Mouse (Mus musculus): ENCODE results near the gene Cit. TPM values are rescaled to one million over a fixed set of nuclear protein-coding genes. Genes with fewer than 3 reads are reported as not detected.
A peak's percentile ranks its signal among the peaks of the same experiment; 100 is the strongest.

Gene Cit
- polyA plus RNA-seq, 1 experiment from 2014 or later: 47.4 TPM

DNA sequence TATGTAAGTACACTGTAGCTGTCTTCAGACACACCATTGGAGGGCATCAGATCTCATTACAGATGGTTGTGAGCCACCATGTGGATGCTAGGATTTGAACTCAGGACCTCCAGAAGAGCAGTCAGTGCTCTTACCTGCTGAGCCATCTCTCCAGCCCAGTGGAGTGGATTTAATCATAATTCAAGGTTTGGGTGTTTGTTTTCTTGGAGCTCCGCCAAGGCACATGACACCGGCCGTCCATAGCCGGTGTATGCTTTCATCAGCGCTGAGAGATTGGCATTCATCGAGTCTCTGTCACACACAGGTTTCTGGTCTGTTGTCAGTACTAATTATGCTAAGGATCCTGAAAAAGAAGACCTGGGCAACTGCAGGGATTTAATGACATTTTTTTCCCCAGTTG is 7.0 kb upstream of the Cit start:
- Histone ChIP-seq H3K27ac (no peak overlapping the region), H3K9ac (no peak overlapping the region), H3K4me2 (no peak overlapping the region), H3K27me3 (no peaks in the 10 kb centered on the region), H3K4me1 (no peaks in the 10 kb centered on the region), H3K4me3 (no peak overlapping the region), H3K9me3 (no peaks in the 10 kb centered on the region), H3K36me3 (no peaks in the 10 kb centered on the region)
- WGBS: 56% methylated on average over 6 of the region's 6 CpGs
- ATAC-seq (ENCODE audit: borderline replicate concordance, extremely low read depth, low FRiP score, low TSS enrichment): no peak

DNA sequence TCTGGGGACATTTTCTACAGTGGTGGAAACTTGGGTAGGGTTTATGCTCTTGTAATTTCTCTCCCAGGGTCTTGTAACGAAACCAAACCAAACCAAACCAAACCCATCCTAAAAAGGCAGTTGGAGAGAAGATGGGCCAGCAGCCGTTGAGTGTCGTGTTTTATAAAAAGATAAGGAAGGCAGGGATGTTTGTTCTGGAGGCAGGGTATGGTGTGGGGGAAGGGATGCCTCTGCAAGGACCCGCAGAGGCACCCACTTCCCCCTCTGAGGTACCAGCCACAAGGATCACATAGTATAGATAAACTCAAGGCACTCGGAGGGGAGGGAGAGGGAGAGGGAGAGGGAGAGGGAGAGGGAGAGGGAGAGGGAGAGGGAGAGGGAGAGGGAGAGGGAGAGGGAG is 4.6 kb upstream of the Cit start:
- H3K27ac ChIP-seq: no peak overlapping the region
- H3K9ac ChIP-seq: no peak overlapping the region
- no peak for ATAC-seq (ENCODE audit: borderline replicate concordance, extremely low read depth, low FRiP score, low TSS enrichment)
- H3K9me3 ChIP-seq: no peaks in the 10 kb centered on the region
- H3K4me1 ChIP-seq: peaks cover 5% of the 10 kb centered on the region
- H3K4me3 ChIP-seq: no peak overlapping the region
- no peaks in the 10 kb centered on the region for H3K36me3 ChIP-seq
- H3K27me3 ChIP-seq: no peaks in the 10 kb centered on the region
- H3K4me2 ChIP-seq: no peak overlapping the region
- 38% methylated on average over 5 of the region's 5 CpGs for WGBS

DNA sequence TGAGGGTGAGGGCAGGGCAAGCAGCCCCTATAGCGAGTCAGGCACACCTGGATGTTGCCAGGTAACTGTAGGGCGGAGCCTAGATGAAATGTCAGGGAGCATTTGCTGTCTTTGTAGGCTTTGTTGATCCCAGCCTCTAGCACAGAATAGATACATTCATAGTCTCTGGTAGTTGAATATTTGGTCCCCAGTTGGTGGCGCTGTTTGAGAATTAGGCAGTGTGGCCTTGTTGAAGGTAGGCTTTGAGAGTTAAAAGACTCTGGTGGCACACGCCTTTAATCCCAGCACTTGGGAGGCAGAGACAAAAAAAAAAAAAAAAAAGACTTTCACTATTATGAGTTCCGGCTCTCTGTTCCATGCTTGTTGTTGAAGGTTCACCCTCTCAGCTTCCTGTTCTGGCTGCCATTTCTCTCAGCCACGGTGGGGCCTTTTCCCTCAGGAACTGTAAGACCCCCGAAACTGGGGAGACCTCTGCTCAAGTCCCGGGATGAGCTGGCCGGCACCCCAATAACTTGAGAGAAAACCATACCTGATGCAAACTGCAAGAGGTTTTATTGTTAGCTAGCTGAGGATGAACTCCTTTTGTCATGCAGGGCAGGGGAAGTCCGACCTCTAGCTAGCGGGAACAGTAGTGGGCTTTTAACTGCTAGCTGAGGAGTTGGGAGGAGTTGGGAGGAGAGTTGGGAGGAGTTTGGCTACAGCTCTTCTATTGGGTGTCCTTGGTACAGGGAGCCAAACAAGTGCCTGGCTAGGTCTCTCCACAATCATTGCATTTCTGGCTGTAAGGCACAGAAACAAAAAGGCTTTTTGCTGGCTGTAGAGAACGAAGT is 3.9 kb upstream of the Cit start:
- Histone ChIP-seq H3K27me3 (no peaks in the 10 kb centered on the region), H3K9ac (no peak overlapping the region), H3K36me3 (no peaks in the 10 kb centered on the region), H3K4me1 (peaks cover 12% of the 10 kb centered on the region), H3K27ac (no peak overlapping the region), H3K4me3 (no peak overlapping the region), H3K9me3 (no peaks in the 10 kb centered on the region), H3K4me2 (no peak overlapping the region)
- no peak for ATAC-seq (ENCODE audit: borderline replicate concordance, extremely low read depth, low FRiP score, low TSS enrichment)
- 73% methylated on average over 12 of the region's 12 CpGs for WGBS

DNA sequence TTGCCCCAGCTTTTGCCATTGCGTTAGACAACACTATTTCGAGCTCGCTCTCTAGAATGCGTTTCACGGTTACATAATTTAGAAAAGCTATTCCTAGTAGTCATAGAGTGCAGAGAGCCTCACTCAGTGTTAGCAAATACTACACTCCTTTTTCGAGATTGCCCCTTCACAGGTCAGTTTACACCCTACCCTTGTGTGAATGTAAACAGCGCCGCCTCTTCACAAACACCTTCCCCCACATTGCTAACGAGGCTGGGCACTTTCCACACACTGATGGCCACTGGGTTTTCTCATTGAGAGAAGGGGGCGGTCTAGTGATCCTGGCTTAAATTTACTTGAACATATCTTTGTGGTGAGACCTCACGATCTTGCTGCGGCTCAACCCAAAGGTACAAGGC is 711 bp upstream of the Cit start:
- ATAC-seq (ENCODE audit: borderline replicate concordance, extremely low read depth, low FRiP score, low TSS enrichment): peak; percentile 32

GRCm38 (mm10) chr5:115845635-115846174 is 627 bp downstream of the Cit start:
- 29% methylated on average over 8 of the region's 8 CpGs for WGBS
- no peaks in the 10 kb centered on the region for H3K27me3 ChIP-seq
- H3K36me3 ChIP-seq: peaks cover 19% of the 10 kb centered on the region
- no peaks in the 10 kb centered on the region for H3K9me3 ChIP-seq
- H3K9ac ChIP-seq: peak overlapping the region; percentile 79
- H3K4me2 ChIP-seq: peak overlapping the region; percentile 81
- no peak; the same call in 1 of the 2 replicates for ATAC-seq (ENCODE audit: borderline replicate concordance, extremely low read depth, low FRiP score, low TSS enrichment)
- H3K27ac ChIP-seq: no peak overlapping the region
- H3K4me3 ChIP-seq: peak overlapping the region; percentile 73
- H3K4me1 ChIP-seq: peaks cover 30% of the 10 kb centered on the region

More for the DNA sequence above, 711 bp upstream of the Cit start:
- H3K27ac ChIP-seq: peak overlapping the region; percentile 82
- H3K4me3 ChIP-seq: peak overlapping the region; percentile 73
- H3K4me2 ChIP-seq: peak overlapping the region; percentile 81
- peak overlapping the region; percentile 56 for H3K9ac ChIP-seq
- WGBS: 2% methylated on average over 12 of the region's 12 CpGs
- H3K9me3 ChIP-seq: no peaks in the 10 kb centered on the region
- peaks cover 8% of the 10 kb centered on the region; the same call in 1 of the 2 replicates for H3K36me3 ChIP-seq
- H3K27me3 ChIP-seq: no peaks in the 10 kb centered on the region
- H3K4me1 ChIP-seq: peaks cover 30% of the 10 kb centered on the region

DNA sequence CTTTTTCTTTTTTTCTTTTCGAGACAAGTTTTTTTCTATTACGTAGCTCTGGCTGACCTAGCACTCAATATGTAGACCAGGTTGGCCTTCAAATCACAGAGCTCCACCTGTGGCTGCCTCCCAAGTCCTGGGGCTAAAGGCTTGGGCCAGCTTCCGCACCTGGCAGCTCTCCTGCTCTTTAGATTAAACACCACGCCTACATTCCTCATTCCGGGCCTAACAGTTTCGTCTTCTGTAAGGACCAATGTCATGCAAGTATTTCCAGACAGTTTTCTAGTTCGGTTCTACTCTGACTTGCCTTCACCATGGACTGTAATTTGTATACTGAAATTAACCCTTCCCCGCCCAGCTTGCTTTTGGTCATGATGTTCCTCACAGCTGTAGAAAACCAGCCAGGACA is 2.1 kb downstream of the Cit start:
- Histone ChIP-seq H3K4me3 (no peak overlapping the region), H3K27me3 (no peaks in the 10 kb centered on the region), H3K27ac (peak overlapping the region; percentile 44; the same call in 1 of the 2 replicates), H3K9me3 (no peaks in the 10 kb centered on the region), H3K4me2 (peak overlapping the region; percentile 81; the same call in 1 of the 2 replicates), H3K4me1 (peaks cover 30% of the 10 kb centered on the region), H3K36me3 (peaks cover 30% of the 10 kb centered on the region), H3K9ac (no peak overlapping the region)
- WGBS: 66% methylated on average over 8 of the region's 8 CpGs
- ATAC-seq (ENCODE audit: borderline replicate concordance, extremely low read depth, low FRiP score, low TSS enrichment): no peak

GRCm38 (mm10) chr5:115848463-115848862 is 3.4 kb downstream of the Cit start:
- Histone ChIP-seq H3K27me3 (no peaks in the 10 kb centered on the region), H3K4me1 (peaks cover 30% of the 10 kb centered on the region), H3K4me3 (no peak overlapping the region), H3K9me3 (no peaks in the 10 kb centered on the region), H3K36me3 (peaks cover 36% of the 10 kb centered on the region), H3K9ac (no peak overlapping the region), H3K4me2 (no peak overlapping the region), H3K27ac (no peak overlapping the region)
- ATAC-seq (ENCODE audit: borderline replicate concordance, extremely low read depth, low FRiP score, low TSS enrichment): no peak
- WGBS: 94% methylated on average over 7 of the region's 7 CpGs

- no peak overlapping the region for H3K4me2 ChIP-seq
- 88% methylated on average over 12 of the region's 12 CpGs for WGBS
- no peak overlapping the region for H3K27ac ChIP-seq
- H3K9ac ChIP-seq: no peak overlapping the region
- no peak for ATAC-seq (ENCODE audit: borderline replicate concordance, extremely low read depth, low FRiP score, low TSS enrichment)
- no peaks in the 10 kb centered on the region for H3K9me3 ChIP-seq
- H3K4me1 ChIP-seq: peaks cover 27% of the 10 kb centered on the region
- no peak overlapping the region for H3K4me3 ChIP-seq
- H3K27me3 ChIP-seq: no peaks in the 10 kb centered on the region
- peaks cover 44% of the 10 kb centered on the region for H3K36me3 ChIP-seq
Observed at GRCm38 (mm10) chr5:115849263-115849829, 4.3 kb downstream of the Cit start.

DNA sequence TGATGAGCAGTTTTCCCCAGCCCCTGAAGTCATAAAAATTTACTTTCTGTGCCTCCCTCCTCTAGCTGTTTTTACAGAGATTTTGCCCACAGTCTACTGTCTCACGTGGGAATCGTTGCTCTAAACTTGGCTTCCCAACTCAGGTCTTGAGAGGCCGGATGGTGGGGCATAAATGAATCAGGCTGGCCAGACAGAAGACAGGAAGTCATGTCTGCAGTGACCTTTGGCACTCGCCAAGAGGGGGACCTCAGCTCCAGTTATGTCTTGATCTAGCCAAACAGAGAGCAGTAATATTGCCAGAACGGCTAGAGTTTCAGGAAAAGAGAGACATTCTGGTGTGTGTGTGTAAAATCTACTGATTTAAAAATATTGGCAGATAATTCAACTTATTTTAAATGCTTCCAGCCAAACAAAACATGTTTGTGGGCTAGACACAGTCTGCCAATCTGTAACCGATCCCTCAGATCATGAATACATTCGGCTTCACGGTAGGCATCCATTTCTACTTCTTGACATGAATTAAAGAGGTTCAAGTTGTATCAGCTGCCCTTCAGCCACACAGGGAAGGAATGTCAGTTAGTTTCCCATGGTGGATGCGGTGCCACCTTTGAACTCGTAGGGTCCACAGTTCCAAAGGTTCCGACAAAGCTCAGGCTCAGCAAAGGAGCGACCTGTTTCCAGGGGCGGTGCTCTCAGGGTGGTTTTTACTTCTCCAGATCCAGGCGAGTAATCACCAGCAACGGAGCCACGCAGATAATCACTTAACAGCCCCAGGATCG is 5.4 kb downstream of the Cit start:
- Histone ChIP-seq H3K4me2 (no peak overlapping the region), H3K27ac (no peak overlapping the region), H3K27me3 (no peaks in the 10 kb centered on the region), H3K9me3 (no peaks in the 10 kb centered on the region), H3K4me3 (no peak overlapping the region), H3K9ac (no peak overlapping the region), H3K36me3 (peaks cover 53% of the 10 kb centered on the region), H3K4me1 (peaks cover 26% of the 10 kb centered on the region)
- ATAC-seq (ENCODE audit: borderline replicate concordance, extremely low read depth, low FRiP score, low TSS enrichment): no peak
- 88% methylated on average over 17 of the region's 17 CpGs for WGBS

GRCm38 (mm10) chr5:115851029-115851365 is 5.9 kb downstream of the Cit start:
- Histone ChIP-seq H3K27ac (no peak overlapping the region), H3K9ac (no peak overlapping the region), H3K27me3 (no peaks in the 10 kb centered on the region), H3K4me2 (no peak overlapping the region), H3K36me3 (peaks cover 57% of the 10 kb centered on the region), H3K4me1 (peaks cover 21% of the 10 kb centered on the region), H3K4me3 (no peak overlapping the region), H3K9me3 (no peaks in the 10 kb centered on the region)
- ATAC-seq (ENCODE audit: borderline replicate concordance, extremely low read depth, low FRiP score, low TSS enrichment): no peak
- WGBS: 92% methylated on average over 13 of the region's 13 CpGs

DNA sequence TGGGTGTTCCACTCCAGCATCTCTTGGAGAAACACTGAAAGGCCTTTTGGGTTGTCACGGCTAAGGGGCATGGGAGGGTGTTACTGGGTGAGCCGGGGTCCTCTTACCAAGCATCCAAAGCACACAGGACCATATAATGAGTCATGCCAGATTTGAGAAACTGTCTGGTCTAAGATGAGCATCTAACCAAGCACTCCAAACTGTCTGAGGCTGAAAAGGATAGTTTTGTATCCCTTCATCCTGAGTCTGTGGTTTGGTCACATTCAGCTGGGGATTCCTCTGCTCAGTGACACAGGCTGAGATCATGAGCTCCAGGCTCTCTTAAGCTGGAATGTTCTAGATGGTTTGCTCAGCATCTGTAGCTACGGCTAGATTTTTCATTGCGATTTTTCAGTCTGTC is 7.4 kb downstream of the Cit start:
- H3K36me3 ChIP-seq: peaks cover 64% of the 10 kb centered on the region
- no peak overlapping the region for H3K4me2 ChIP-seq
- no peaks in the 10 kb centered on the region for H3K27me3 ChIP-seq
- WGBS: 88% methylated on average over 4 of the region's 4 CpGs
- H3K4me1 ChIP-seq: peaks cover 8% of the 10 kb centered on the region; the same call in 1 of the 2 replicates
- no peak for ATAC-seq (ENCODE audit: borderline replicate concordance, extremely low read depth, low FRiP score, low TSS enrichment)
- H3K4me3 ChIP-seq: no peak overlapping the region
- no peaks in the 10 kb centered on the region for H3K9me3 ChIP-seq
- H3K27ac ChIP-seq: no peak overlapping the region
- no peak overlapping the region for H3K9ac ChIP-seq
